Mouse (Mus musculus): ENCODE results near the gene Rapgef1.

The Rapgef1 gene

GRCm38 (mm10) chr2:29623247-29624090, 3.9 kb downstream of the Rapgef1 start:
- DNase-seq (ENCODE audit: low read depth, low spot score), result peak; percentile 20

DNA sequence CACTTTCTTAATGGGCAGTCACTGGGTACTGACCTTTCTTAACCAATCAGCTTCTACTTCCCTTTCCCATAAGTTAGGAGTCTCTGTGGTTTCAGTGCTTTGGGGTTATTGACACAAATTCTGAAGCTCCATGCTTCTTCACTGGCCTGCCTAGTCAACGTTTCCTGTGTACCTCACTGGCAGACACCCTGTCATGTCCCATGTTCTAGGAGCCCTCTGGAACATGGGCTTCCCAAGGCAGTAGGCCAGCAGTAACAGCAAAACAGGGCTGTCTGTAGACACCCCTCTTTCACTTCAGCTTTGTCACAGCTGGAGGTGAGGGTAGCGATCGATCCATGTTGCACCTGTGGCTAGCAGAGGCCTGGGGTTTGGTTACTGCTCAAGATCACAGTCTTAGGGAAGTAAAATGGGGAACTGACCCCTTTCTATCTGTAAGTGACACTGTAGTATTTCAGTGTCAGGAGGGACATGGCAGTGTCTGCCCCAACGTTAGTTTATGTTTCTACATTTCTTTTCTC, 4.6 kb downstream of the Rapgef1 start:
- no peak for DNase-seq (ENCODE audit: low read depth, low spot score)

GRCm38 (mm10) chr2:29624739-29625138, 5.2 kb downstream of the Rapgef1 start:
- no peak for DNase-seq (ENCODE audit: low read depth, low spot score)

DNA sequence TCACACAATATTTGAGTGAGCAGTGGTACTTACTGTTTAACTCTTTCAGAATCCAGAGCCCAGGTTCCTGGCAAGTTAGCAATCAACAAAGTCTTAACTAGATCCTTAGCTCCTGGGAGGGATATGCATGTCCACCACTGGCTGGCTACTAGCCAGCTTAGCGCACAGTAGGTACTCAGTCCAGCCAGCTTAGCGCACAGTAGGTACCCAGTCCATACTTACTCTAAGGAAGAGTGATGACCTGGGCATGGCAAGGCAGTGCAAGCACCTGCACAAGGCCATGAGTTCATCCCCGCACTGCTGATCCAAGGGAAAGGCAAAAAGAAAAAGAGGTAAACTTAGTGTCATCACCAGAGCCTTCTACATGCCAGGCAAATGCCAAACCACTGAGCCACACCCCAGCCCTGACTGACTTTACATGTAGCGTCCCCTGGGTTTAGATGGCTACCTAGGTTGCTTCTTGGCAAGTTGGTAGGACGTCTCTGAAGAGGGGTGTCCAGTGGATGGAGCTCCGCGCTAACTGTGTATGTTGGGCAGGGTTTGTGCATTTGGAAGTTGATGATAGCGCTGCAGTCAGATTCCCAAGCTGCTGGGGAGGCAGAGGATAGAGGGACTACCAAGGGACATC, 6.2 kb downstream of the Rapgef1 start:
- DNase-seq (ENCODE audit: low read depth, low spot score), result no peak

- DNase-seq (ENCODE audit: low read depth, low spot score), result no peak
Observed at GRCm38 (mm10) chr2:29627337-29627736, 7.8 kb downstream of the Rapgef1 start.

- no peak for DNase-seq (ENCODE audit: low read depth, low spot score)
Observed at GRCm38 (mm10) chr2:29628186-29628585, 8.7 kb downstream of the Rapgef1 start.

- no peak for DNase-seq (ENCODE audit: low read depth, low spot score)
Observed at GRCm38 (mm10) chr2:29628763-29629181, 9.3 kb downstream of the Rapgef1 start.

DNA sequence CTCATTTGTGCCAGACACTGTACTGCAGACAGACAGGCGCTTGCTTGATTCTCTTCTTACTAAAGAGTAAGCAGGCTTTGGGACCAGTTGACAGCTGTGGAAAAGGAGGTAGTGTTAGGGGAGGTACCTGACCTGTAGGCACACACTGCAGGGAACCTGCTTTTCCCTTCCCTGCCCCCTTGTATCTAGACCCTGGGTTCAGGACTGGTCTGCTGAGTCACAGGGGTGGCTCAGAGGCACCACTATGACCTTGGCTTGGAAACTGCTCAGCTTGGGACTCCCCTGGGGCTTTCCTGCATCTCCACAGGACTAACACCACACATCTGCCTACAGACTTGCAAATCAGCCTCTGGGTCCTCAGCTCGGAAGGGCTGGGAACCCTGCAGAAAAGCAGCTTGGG, 9.8 kb downstream of the Rapgef1 start:
- DNase-seq (ENCODE audit: low read depth, low spot score), result peak; percentile 95

DNA sequence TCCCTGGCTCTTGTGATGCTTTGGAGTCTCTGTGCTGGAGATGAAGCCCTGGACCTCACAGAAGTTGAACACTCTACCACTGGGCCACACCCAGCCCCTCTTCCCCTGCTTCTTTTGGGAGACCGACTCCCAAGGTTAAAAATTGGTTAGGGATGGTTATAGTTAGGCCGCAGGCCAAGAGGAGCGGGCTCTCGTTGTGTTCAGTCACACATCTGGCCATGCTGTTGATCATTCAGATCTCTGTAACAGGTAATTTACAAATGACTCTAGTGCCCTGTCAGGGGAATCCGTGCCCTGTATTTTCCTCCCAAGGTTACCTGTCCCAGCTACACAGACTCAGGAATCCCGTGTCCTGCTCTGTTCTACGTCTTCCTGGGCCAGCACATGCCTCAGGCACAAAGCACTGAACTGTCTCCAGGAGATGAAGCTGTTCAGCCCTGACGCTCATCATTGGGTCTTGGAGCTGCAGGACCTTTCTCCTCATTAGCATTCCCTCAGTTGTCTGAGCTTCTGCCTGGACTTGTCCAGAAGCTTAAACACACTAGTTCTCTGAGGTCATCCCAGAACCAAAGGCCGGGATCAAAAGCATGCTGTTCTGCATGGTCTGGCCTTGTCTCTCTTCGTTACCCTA, 10.7 kb downstream of the Rapgef1 start:
- peak; percentile 76 for DNase-seq (ENCODE audit: low read depth, low spot score)

- DNase-seq (ENCODE audit: low read depth, low spot score), result no peak
Observed at GRCm38 (mm10) chr2:29631020-29631419, 11.5 kb downstream of the Rapgef1 start.

GRCm38 (mm10) chr2:29631564-29632167, 12.1 kb downstream of the Rapgef1 start:
- peak; percentile 62 for DNase-seq (ENCODE audit: low read depth, low spot score)

DNA sequence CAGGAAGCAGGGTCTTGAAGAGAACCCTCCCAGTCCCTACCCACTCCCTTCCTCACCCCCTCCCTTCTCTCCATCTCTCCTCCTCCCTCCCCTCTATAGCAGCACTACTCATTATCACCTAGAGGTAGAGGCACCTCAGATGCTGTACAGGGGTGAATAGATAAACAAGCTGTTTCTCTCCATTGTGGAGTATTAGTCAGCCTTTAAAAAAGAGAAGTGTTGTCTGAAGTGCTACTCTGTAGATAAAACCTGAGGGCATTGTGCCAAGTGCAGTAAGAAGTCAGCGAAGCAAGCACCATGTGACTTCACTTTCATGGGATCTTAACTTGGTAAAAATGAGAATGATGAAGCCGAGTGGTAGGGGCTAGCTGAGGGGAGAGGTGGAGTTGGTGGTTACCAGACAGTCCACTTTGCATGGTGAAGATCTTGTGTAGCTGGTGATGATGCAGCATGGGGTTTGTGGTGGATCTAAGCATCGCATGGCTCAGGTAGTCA, 12.7 kb downstream of the Rapgef1 start:
- DNase-seq (ENCODE audit: low read depth, low spot score), result peak; percentile 43

- peak; percentile 70 for DNase-seq (ENCODE audit: low read depth, low spot score)
Observed at GRCm38 (mm10) chr2:29633101-29633554, 13.6 kb downstream of the Rapgef1 start.

DNA sequence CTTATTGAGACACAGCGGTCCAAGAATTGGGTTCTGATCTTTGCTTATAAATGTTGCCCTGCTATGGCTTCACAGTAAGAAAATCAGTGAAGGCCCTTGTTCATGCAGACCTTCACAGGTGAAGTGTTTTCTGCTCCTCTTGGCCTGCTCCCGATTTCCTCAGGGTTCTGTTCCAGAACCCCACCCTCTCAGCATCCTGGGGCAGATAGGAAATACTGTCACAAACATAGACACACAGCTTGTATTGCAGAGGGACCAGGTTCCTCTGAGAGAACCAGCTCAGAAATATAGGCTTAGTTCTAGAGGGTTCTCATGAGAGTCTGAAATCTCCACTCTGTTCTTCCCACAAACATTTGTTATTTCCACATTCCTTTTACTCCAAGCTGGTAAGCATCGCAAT, 14.3 kb downstream of the Rapgef1 start:
- no peak for DNase-seq (ENCODE audit: low read depth, low spot score)

- DNase-seq (ENCODE audit: low read depth, low spot score), result no peak
Observed at GRCm38 (mm10) chr2:29634541-29634940, 15.0 kb downstream of the Rapgef1 start.

DNA sequence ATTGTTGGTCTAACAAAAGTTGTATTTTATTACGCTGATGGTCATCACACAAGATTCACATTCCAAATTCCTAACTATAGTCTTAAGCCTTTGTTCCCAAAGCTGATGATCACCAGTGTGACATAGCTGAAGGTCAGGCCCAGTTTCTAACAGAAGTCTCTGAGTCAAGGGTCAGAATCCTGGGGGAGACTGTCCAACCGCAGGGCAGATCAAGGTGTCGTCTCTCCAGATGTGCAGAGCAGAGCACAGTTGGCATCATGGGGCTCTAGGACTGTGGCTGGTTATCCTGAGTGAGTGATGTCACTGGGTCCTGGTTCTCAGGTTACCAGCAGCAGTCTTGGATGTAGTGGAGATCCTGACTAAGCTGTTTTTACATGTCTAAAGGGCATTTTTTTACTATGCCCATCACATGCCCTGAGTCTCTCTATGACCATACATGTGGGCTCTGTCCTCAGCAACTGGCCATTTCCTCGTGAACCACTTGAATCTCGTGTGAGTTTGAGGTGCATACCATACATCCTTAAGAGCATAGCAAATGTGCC, 16.5 kb downstream of the Rapgef1 start:
- peak; percentile 71 for DNase-seq (ENCODE audit: low read depth, low spot score)

- DNase-seq (ENCODE audit: low read depth, low spot score), result no peak
Observed at GRCm38 (mm10) chr2:29637528-29637927, 18.0 kb downstream of the Rapgef1 start.

GRCm38 (mm10) chr2:29639377-29639776, 19.9 kb downstream of the Rapgef1 start:
- DNase-seq (ENCODE audit: low read depth, low spot score), result peak; percentile 26

GRCm38 (mm10) chr2:29639953-29640743, 20.6 kb downstream of the Rapgef1 start:
- no peak for DNase-seq (ENCODE audit: low read depth, low spot score)

- no peak for DNase-seq (ENCODE audit: low read depth, low spot score)
Observed at GRCm38 (mm10) chr2:29641707-29642106, 22.2 kb downstream of the Rapgef1 start.

All from ZHBTc4 (cell line).